Mouse (Mus musculus): ENCODE results near the gene Spdye4b. TPM values are rescaled to one million over a fixed set of nuclear protein-coding genes. Genes with fewer than 3 reads are reported as not detected.
"Not testable (repeated sequence)": the region's sequence is repeated elsewhere in the genome, so short reads cannot be mapped to it uniquely, and the experiment has no call there.

Spdye4b gene
- total RNA-seq (2015; ENCODE audit: low replicate concordance) = not detected in 2 replicates
- total RNA-seq (2017; ENCODE audit: low replicate concordance) = not detected in 2 replicates

- peak; percentile 33; the same call in 1 of the 2 replicates for ATAC-seq (replicated peaks; ENCODE audit: low FRiP score, poor library complexity, severe bottlenecking)
Measured at GRCm38 (mm10) chr5:143180255-143181076, at the start of gene Spdye4b, which contains the start of gene Rbak. Gene Spdye4b (plus strand): TSS chr5:143181017. Gene Rbak (minus strand): TSS chr5:143180775.

DNA sequence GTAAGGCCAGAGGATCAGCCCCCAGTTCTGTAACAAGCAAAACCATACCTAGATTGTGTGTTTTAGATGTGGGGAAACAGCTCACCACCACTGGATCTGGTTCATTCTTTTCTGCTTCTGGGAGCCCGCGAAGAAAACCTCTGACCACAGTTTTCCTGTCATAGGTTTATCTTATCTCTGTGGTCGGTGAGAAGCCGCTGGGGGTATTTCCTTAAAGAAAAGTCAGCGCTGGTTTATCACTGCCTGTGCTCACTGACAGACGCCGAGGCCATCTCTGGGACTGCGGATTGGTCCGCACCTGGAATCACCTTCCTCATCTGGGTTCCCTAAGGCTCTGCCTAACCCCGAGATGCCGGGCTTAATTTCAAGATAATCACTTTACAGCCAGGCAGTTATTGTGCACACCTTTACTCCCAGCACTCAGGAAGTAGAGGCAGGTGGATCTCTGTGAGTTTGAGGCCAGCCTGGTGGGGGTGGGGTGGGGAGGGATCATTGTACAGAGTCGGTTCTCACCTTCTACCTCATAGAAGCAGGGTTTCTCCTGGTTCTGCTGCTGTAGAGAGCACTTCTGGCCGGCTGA, 47.8 kb upstream of the Spdye4b start:
- no peak for ATAC-seq (replicated peaks; ENCODE audit: low FRiP score, poor library complexity, severe bottlenecking)

GRCm38 (mm10) chr5:143134216-143135010, 46.4 kb upstream of the Spdye4b start:
- not testable (repeated sequence) for ATAC-seq (replicated peaks; ENCODE audit: low FRiP score, poor library complexity, severe bottlenecking)

DNA sequence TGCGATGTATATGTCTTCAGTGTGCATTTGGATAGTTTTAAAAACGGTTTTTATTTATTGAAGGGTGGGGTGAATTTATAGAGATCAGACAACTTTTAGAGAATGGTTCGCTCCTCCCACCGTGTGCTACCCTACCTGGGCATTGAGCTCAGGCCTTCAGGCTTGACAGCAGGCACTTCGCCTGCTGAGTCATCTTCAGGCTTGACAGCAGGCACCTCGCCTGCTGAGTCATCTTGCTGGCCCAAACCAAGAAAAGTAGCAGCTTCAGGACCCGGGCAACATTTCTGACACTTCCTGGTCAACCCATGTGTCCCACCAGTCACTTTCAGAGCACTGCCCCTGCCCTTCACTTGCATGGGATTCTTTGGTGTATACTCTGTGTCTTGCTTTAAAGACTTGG, 45.8 kb upstream of the Spdye4b start:
- ATAC-seq (replicated peaks; ENCODE audit: low FRiP score, poor library complexity, severe bottlenecking) = peak; percentile 82

GRCm38 (mm10) chr5:143137580-143137979, 43.2 kb upstream of the Spdye4b start:
- no peak for ATAC-seq (replicated peaks; ENCODE audit: low FRiP score, poor library complexity, severe bottlenecking)

DNA sequence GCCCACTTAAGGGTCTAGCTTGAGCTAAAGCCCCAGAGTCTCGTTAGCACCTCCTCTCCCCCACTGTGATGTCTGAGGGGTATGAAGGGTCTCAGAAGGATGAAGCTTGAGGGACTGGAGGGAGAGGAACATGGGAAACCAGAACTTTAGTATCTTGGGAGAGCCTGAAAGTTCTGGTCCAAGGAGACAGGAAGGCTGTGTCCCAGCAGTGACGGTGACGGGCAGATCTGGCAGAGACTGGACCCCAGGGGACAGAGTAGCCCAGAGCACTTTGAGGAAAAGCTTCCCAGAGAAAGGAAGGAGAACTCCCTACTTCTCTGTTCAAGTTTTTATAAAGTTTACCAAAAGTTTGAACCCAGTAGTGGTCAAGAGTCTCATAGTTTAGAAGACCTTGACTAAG, 33.3 kb upstream of the Spdye4b start, which contains the start of gene Olfr718-ps1:
TSS of gene Olfr718-ps1 (minus strand) at position 101 of the 400 bp plus-strand sequence.
- ATAC-seq (replicated peaks; ENCODE audit: low FRiP score, poor library complexity, severe bottlenecking) = no peak

GRCm38 (mm10) chr5:143148661-143149060, 32.2 kb upstream of the Spdye4b start:
- ATAC-seq (replicated peaks; ENCODE audit: low FRiP score, poor library complexity, severe bottlenecking) = no peak

DNA sequence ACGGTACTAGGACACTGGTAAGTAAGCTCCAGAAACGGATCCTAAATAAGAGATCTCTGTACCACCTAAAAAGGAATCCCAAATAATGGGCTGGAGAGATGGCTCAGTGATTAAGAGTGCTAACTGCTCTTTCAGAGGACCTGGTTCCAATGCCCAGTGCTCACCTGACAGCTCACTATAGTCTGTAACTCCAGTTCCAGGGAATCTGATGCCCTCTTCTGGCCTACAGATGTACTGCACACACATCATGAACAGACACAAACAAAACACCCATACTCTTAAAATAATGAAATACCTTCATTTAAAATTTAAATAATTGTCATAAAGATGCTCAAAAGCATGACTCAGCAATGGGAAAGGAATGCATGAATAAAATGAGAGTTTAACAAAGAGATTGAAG, 31.3 kb upstream of the Spdye4b start:
- ATAC-seq (replicated peaks; ENCODE audit: low FRiP score, poor library complexity, severe bottlenecking) = no peak

GRCm38 (mm10) chr5:143150044-143150443, 30.8 kb upstream of the Spdye4b start:
- no peak for ATAC-seq (replicated peaks; ENCODE audit: low FRiP score, poor library complexity, severe bottlenecking)

- ATAC-seq (replicated peaks; ENCODE audit: low FRiP score, poor library complexity, severe bottlenecking) = no peak
Measured at GRCm38 (mm10) chr5:143153756-143154155, 27.1 kb upstream of the Spdye4b start.

DNA sequence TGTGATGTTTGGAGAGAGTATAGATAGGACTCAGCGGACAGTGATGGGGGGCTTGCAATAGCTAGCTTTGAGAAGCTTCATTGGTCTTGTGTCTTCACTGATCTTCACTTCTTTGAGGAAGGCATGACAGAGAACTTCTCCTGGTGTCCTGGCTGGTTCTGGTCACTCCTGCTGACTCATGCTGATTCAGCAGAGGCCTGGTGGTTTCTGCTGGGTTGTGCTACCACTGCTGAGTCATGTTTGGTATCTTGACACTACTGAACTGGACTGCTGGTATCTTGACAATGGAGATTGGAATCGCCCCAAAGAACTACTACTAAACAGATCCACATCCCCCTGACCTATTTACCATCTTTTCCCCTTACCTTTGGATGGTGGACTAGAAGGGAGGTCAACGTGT, 25.3 kb upstream of the Spdye4b start:
- ATAC-seq (replicated peaks; ENCODE audit: low FRiP score, poor library complexity, severe bottlenecking) = no peak

DNA sequence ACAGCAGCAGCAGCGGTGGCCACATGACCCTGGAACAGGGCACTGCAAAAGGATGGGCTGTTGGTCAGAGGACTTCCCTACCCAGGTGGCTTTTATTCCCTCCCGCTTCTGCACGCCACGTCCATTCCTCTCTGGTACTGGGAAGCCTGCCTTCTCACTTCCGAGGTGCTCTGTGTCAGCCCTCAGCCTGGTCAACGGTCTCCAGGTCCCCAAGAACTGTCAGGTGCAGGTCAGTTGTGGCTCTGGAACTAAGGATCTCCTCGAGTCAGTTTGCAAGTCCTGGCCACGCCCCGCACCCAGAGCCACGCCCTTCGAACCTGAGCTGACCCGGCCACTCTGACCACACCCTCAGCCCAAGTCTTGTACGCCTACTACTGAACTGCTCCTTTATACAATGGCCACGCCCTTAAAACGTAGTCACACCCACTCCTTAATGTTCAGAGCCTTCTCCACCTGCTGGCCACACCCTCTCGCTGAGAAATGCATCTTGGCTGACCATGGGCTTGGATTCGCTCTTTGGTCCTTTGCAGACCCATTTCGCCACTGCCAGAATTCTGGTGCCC, 15.2 kb upstream of the Spdye4b start:
- peak; percentile 60; the same call in 1 of the 2 replicates for ATAC-seq (replicated peaks; ENCODE audit: low FRiP score, poor library complexity, severe bottlenecking)

DNA sequence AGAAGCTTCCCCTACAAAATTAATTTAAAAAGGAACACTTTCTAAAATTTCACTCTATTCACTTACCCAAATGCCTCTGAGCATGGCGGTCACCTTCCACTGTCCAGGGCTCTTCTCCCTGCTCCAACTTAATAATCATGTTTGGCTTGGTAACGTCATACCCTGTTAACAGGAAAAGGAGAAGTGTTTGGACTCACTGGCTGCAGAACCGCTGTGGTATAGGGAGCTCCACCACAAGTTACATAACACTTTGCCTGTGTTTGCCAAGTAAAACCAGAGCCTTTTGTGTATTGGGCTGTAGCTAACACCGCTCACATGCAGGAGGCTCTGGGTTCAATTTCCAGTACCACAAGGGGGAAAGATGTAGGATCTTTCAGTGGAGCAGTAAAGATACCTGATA, 4.8 kb upstream of the Spdye4b start:
- no peak for ATAC-seq (replicated peaks; ENCODE audit: low FRiP score, poor library complexity, severe bottlenecking)

DNA sequence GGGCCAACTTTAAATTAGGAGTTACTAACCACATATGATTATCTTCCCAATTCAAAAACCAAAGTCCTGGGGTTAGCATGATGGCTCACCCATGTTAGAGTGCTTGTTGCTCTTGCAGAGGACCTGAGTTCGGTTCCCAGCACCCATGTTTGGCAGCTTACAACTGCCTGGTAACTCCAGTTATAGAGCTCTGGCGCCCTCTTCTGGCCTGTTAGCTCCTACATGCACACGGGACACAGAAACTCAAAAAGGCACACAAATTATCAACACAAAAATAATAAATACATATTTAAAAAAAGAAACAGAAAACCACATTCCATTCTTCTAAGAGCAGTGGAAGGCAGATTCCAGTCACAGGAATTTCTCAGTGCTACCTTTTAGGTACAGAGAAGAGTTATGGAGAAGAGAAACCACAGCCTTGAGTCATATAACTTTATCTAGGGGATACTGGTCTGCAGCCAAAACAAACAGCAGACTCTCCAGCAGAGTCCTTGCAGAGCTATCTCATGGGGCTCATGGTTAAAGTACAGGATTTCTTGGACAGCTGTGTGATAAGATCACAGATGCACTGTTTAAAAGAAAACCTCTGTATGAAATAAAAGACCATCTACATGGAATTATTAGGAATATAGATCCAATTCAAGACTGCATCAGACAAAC, 3.1 kb upstream of the Spdye4b start:
- ATAC-seq (replicated peaks; ENCODE audit: low FRiP score, poor library complexity, severe bottlenecking) = no peak

- no peak for ATAC-seq (replicated peaks; ENCODE audit: low FRiP score, poor library complexity, severe bottlenecking)
Measured at GRCm38 (mm10) chr5:143179179-143179578, 1.6 kb upstream of the Spdye4b start.

GRCm38 (mm10) chr5:143188014-143188413, 7.2 kb downstream of the Spdye4b start:
- ATAC-seq (replicated peaks; ENCODE audit: low FRiP score, poor library complexity, severe bottlenecking) = not testable (repeated sequence)

GRCm38 (mm10) chr5:143192806-143193205, 12.0 kb downstream of the Spdye4b start:
- no peak for ATAC-seq (replicated peaks; ENCODE audit: low FRiP score, poor library complexity, severe bottlenecking)

DNA sequence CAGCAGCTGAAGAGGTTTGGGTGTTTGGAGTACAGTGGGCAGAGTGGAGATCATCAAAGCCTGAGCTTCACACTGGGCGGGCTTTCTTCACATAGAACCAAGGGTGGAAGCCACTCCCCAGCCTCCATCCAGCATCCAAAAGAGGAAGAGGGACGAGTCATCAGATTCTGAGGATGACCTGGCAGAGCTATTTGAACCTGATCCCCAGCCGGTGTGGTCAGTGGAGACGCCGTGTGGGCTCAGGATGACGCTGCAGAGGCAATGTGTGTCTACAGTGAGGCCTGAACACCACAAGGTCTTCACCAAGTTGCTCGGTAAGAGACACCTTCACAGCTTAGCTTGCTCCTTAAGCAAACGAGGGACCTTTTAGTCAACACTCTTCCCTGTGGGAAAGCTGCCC, 13.9 kb downstream of the Spdye4b start:
- not testable (repeated sequence) for ATAC-seq (replicated peaks; ENCODE audit: low FRiP score, poor library complexity, severe bottlenecking)

GRCm38 (mm10) chr5:143195166-143195565, 14.3 kb downstream of the Spdye4b start:
- ATAC-seq (replicated peaks; ENCODE audit: low FRiP score, poor library complexity, severe bottlenecking) = peak; percentile 55; the same call in 1 of the 2 replicates
